Mouse (Mus musculus) testis, postnatal 14 days (tissue): ENCODE measurements around the gene Nnmt.
A peak's percentile ranks its signal among the peaks of the same experiment; 100 is the strongest.

ENCODE experiments used
- DNase-seq: peaks from one replicate; pipeline ENCODE4 v3.0.0; 2021; ENCODE audit warnings: low spot score

Nnmt gene

DNA sequence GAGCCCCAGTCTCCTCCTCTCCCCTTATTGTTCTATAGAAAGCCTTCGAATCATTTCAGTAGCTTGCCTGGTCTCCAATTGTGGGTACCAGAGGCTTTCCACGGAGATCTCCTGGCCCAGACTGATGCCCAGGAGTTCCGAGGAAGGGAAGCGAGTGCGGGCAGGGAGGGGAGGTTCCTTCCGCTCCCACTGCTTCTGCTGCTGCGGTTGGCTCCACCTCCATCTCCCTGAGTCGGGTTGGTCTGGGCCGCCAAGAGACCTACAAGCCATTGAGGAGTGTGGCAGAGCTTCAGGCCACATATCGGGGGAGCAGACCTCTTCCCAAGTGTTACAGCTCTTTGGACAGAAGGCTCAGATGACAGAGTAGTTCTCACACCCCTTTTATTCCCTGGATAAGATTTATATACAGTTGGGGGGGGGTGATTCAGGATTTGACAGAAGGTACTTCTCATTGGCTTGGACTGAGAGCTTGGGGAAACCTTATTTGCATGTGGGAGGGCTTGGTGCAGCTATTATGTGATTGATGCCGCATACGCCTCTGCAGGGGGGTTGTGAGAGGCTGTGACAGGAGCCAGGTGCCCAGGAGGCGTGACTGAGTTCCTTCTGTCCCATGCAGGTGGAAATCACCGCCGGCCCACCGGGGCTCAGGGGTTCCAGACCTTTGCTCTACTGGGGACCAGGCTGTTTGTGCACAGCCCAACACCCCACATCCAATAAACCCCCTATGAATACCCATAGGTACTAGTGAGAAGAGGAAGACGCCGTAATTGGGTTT is 30.8 kb upstream of the Nnmt start:
- DNase-seq = no peak

DNA sequence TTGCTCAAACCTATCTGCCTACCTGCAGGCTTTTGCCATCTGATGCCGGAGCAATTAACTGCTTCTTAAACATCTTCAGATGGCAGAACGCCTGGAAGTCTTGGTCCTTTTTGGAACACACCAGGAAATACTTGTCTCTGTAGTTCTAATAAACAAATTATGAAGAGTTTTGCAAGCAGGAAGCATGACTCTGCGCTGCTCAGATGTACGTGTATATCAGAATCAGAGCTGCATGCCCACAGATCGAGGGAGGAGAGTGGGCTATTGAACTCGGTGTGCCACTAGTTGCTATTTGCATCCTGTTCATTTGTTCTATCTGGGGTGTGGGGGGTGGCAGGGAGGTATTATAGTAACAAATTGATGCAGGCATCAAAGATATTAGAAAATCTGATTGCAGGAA is 28.2 kb upstream of the Nnmt start:
- no peak for DNase-seq

DNA sequence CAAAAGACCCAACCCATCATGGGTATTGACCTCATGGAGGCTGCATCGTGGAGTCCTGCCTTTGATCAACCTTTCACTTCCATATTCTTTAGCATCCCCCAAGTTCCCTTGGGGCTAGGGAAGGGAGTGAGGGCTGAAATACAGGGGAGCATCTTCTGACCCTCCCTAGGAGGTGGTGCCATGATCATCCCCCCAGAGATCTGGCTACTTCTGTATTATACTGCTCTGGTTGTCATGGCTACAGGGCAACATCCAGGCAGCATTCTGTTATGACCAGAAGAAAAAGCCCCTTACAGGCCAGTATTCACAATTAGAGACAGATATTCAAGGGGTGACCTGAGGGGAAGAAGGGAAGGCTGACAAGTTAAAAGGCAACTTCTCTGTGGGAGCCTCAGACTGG is 14.3 kb upstream of the Nnmt start:
- no peak for DNase-seq

DNA sequence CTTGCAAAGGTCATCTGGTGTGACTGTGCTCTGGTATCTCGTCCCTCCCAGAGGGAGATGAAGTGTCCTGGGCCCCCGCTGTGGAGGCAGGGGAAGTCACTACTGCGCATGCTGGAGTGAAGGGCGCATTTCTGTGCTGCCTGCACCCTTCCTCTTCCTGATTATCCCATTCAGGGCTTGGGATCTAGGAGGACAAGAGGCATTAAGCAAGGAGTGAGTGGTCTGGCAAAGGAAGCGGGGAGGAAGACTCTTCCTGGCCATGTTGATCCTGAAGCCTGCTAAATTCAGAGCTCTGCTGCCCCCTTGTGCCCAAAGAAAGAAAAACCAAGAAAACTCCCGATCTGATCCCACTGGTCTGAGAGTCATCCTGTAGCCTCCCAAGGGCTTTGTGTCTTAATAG is 13.6 kb upstream of the Nnmt start:
- peak; percentile 38 for DNase-seq

DNA sequence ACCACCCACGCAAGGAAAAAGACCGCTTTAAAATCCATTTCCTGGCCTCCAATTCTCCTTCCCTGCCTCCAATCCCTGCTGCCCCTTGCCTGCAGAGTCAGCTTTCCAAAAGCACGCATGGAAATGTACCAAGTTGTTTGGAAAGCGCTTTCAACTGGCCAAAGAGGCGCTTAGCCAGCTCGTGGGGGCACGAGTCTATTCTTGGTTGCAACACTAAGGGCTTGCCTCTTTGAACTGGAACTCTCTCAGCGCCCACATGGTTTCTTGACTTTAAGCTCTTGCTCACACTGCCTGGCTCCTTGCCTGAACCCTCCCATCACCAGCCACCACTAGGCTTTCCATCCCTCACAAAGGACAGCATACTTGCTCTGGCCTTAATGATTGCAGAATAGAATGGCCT is 13.2 kb upstream of the Nnmt start:
- DNase-seq = peak; percentile 31

DNA sequence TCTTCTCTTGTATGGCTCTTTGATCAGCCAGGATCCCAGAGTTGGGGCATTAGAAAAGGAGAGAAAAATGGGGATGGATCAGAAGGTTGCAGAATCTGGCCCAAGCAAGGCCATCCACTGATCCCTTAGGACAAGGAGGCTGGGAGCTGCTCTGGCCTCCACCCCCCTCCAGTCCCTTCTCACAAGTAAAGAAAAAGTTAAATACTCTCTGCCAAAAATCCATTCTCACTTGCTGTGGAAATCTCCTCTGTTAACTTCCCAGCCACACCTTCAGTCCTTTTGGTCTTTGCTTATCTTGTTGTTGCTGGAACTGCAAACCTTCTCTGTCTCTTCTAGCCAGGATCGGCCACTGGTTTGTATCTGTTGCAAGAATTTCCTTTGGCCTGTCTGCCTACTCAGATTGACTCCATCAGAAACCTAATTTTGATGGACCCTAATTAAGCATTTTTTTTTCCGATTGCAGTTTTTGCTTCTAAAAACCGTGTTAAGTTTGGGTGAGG is 12.6 kb upstream of the Nnmt start:
- DNase-seq = no peak

DNA sequence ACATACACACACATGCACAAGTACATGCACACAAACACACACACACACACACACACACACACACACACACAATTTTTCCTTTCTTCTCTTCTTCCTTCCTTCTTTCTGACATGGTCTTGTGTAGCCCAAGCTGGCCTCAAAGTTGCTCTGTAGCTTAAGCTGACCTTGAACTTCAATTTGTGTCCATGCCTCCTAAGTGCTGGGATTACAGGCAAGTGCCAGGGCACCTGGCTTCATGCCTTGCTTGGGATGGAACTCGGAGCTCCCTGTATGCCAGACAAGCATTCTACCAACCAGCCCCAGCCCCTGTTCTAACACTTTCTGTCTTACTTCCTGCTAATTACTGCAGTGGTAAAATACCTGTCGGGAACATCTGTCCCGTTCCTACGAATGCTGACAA is 8.3 kb upstream of the Nnmt start:
- DNase-seq = no peak

DNA sequence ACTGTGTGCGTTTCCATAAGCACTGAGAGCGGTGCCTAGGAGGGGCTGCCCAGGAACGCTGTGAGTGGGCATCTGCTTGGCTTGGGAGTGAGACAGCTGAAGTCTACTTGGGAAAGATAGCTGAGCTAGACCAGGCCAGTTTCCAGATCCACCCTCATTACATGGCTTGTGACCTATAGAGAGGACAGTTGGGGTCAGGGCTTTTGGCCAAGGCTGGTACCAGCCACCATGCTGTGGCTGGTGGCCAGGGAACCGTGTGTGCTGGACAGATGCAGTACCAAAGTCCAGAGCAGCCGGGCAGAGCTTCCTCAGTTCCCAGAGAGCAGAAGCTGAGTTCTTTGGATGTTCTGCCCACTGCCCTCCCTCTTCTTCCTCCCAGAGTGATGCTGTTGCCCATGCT is 7.6 kb upstream of the Nnmt start:
- DNase-seq = no peak

DNA sequence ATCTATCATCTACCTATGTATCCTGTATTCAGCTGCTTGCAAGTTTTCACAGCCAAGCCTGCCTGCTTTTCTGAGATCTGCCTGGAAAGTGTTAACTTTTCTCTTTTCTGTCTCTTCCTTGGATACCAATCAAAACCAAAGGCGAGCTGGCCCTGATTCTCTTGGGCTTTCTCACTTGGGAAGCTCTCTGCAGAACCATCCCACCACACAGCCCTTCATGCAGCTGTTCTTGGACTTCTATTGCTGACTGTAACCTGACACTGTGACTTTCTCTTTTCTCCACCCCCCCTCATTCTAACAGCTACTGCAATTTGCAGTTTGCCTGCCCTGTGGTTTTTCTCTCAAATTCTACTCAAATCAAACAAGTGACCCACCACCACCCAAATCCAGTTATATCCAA is 6.1 kb upstream of the Nnmt start:
- DNase-seq = no peak

DNA sequence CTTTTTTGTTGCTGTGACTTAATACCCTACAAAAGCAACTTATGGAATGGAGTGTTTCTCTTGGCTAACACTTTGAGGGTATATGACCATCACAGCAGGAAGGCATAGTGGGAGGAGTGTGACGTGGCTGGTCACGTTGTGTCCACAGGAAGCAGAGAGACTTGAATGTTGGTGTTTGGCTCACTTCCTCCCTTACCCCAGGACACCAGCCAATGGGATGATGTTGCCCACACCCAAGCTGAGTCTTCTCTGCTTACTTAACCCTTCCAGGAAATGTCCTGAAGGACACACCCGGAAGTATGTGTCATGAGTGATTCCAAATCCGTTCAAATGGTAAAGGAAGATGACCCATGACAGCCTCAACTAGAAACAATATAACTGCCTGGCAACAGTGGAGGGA is 4.8 kb upstream of the Nnmt start:
- no peak for DNase-seq

DNA sequence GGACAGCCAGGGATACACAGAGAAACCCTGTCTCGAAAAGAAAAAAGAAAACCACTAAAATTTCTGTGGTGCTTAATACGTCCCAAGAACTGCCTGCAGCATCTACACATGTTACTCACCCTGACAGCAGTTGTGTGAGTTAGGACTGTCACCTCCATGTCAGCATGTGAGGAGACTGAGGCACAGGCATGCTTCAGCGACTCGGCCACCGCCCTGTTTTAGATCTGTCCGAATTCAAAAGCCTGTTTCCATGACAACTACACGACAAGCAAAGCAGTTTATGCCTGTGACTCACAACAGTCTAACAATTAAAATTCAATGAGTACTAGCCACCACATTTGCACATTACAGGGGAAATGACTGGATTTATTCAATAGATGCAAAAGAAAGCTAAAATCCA is 2.5 kb upstream of the Nnmt start:
- no peak for DNase-seq

DNA sequence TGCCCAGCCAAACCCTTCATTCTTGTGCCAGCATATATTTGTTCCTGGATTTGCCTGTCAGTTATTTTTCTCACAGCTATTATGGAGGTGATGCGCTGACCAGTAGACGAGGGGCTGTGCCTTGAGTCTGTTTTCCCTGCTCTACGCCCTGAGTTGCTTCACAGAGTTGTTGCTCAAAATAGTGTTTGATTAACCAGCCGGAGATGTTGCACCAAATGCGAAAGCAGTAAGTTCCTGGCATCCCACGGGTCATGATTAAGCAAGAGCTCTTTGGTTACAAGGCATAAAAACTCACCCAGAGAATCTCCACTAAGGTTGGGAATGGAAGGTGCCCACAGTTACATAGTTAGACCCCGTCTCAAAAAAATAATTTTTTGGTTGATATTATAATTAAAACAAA is 1.2 kb upstream of the Nnmt start:
- DNase-seq = no peak

DNA sequence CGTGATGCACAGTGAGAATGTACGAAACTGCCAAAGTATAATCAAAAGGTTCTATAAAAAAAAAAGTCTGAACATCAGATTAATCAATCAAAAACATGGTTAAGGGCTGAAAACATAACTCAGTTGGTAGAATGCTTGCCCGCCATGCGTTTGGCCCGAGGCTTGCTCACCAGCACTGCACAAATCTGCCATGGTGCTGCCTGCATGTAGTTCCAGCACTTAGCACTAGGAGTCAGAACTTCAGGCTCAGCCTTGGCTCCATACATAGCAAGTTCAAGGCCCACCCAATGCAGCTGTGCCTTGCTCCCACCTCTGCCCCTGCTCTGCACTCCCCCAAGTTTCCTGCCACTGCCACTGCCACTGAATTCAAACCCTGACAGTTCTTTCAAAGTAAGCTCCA is 744 bp upstream of the Nnmt start:
- no peak for DNase-seq

DNA sequence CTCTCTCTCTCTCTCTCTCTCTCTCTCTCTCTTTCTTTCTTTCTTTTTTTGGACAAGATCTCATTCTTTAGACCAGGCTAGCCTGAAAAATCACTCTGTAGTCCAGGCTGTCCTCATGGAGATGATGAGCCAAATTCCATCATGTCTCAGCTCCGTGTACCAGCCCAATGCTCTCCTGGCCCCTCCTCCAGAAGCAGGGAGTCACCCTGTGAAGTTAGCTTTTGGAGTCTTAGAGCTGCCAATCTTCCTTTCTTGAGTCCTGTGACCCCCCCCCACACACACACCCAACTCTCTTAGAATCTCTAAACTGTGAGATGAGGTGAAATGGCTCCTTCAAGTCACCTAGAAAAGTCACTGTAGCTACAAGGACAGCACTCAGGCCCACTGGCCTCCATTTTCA is 727 bp downstream of the Nnmt start:
- no peak for DNase-seq

DNA sequence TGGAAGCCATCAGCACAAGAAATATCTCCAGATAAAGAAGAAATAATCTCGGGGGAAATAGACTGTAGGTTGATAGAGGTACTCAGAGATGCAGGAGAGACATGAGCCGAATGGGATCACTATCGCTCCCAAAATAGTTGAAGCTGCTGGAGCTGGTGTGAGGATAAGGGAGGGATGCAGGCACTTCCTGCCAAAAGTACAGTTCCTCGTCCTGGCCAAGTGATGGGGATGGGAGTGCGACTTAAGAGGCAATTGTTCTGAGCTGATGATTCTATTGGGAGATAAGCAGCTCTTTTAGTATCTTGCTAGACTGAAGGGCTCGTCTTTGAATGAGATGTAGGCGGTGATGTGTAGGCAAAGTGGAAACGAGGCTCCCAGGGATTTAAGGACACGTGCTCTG is 4.1 kb downstream of the Nnmt start:
- no peak for DNase-seq

DNA sequence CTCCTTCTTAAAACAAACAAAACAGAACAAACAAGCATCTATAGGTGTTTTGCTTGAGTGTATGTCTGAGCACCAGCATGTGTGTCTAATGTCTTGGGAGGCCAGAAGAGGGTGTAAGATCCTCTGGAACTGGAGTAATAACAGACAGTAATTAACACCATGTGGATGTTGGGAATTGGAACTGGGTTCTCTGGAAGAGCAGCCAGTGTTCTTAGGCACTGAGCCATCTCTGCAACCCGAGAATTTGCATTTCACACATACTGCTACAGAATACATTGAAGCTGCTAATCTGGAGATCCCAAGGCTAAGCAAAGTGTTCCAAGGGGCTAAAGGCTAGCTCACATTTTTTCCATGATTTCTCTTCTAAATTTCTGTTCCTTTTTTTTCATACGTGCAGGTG is 4.9 kb downstream of the Nnmt start:
- DNase-seq = no peak

DNA sequence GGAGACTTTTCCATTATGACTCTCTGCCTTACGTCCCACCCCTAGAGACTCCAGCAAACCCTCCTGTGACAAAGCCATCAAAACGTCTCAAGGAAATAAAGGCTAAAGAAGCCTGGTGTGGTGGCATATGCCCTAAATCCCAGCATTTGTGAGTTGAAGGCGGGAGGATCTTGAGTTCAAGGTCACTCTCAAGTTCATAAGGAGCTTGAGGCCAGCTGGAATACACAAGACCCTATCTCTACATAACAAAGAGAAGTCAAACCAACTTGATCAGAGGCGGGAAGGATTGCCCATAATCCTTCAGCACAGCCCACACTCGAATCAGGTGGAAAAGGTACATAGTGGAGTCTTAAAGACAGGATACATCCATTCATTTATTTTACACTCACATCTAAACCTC is 7.5 kb downstream of the Nnmt start:
- no peak for DNase-seq

DNA sequence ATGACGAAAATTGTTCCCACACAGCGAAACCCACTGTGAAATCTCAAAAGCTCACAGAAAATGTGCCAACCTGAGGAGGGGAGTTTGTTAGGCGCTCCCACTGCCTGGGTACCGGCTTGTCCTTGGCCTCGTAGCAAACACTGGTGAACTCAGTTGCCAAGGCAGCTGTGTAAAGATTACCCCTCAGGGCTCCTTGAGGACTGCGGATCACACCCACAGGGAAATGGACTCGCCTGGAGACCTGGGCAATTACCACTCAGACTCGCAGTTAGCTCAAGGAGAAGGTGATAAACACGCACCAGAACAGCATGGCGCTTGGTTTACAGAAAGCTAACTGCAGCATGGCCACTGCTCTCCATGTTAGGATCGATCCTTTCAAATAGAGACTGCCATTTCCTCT is 8.0 kb downstream of the Nnmt start:
- DNase-seq = no peak

DNA sequence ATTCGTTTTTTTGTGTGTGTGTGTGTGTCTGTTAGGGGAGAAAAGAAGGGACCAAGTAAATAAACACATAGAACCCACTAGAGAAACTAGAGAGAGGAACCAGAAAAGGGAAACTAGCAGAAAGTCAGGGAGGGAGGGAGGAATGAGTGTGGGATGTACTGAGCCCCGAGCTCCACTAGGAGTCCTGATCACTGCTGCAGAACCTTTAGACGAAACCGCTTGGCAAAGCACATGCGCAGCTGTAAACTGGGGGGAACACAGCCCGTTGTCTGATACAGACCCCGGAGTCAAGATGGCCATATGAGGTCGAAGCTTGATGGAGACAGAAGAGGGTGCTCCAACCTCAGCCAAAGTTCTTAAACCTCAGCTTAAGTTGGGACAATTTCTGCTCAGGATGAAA is 11.0 kb downstream of the Nnmt start:
- no peak for DNase-seq

DNA sequence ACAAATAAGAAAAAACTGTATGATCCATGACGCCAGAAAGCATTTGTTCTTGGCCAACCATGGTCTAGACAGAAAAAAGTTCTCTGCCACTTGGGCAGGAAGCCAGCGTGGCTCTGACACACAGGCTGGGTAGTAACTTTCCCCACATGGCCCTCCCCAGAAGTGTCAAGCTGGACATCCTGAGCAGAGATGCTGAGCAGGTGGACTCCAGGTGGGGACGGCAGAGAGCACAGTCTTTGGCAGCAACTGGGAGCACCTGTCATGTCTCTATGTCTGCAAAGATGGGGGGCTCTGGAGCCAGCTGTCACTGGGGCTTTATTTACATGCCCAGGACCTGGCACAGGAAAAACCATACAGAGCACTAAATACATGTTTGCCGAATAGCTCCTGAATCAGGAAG is 14.3 kb downstream of the Nnmt start:
- DNase-seq = no peak

DNA sequence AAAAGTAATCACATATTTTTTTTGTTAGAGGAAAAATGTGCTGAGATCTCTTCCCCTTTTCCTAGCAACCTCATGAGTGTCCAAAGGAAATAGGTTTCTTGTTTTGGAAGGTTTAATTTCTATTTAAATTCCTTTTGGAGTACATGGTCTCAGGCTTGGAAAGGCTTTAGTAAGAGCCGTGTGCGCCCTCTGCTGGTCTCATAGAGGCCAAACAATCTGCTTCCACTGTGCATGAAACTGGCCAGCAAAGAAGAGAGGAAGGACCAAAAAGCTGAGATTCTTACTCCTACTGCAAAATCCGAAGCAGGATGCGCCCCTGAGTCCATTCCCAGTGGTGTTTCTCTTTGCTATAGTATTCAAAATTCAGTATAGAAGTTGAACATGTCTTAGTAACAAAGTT is 18.6 kb downstream of the Nnmt start:
- peak; percentile 16 for DNase-seq

DNA sequence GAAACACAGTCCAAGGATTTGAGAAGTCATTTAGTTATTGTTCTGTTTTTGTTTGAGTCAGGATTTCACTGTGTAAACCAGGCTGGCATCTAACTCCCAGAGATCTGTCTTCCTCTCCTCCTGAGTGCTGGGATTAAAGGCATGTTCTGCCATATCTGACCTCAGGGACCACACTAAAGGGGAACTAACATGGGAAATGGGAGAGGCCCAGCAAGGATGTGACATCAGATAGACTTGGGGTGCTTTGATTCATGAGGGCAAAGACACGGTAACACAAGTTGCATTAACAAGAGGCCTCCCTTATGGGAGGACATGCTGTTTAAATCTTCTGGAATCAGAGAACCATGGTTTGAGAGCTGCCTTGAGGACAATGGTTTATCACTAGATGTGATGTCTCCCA is 24.1 kb downstream of the Nnmt start:
- no peak for DNase-seq

DNA sequence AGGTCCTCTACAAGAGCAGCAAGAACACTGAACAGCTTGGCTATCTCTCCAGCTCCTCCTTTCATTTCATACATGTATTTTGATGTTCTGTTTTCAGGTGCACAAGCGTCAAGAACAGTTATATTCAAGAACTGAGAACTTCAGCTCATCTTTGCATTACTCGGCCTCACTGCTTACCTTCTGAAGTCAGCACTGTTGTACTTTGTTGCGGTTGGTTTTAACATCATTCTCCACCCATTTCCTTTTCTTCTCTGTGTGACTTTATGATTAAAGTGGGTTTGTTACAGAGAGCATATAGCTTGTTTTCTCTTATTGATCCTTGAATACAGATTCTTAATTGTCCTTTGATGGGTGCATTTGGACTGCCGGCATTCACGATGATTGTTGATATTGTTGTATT is 42.6 kb downstream of the Nnmt start:
- DNase-seq = no peak

DNA sequence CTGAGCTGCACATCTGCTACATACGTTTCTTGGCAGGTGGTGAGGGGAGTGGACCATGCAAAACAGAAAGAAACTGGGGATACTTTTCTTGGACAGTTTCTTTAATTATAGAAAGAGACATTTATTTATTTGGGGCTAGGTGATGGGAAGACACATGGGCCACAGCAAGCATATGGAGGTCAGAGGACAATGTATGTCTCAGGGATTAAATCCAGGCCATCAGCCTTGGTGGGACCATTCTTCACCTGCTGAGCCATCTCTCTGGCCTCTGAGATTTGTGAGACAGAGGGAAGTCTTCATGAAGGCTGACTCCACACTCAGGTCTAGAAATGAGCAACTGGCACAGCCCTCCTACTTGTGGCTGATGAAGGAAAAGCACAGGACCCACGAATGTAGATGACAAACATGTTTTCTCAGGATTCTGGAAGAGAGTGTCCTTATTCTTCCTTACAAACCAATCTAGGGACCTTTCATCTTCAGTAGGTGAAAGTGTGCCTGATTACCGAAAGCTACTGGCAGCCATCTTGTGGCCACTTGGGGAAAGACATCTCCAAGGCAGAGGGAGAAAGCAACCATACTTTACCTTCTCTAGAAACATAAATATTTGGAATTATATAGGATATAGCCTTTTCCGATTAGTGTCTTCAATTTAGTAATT is 45.3 kb downstream of the Nnmt start:
- no peak for DNase-seq
